Comparison of ENCODE assay signal across 23 mouse cellular contexts in genomic region chr13:26088727-26089126, GRCm38 (mm10).
"Had no signal": no experiment of that assay in that cellular context is flagged by ENCODE, and none has a peak within 500 bp of the region (broad histone marks: within the 10 kb centered on the region; RNA-seq: fewer than 3 reads in every experiment).

No protein-coding gene starts in this region.

- H3K4me2 ChIP-seq: heart, embryonic 12.5 days; hindbrain, embryonic 12.5 days; hindbrain, embryonic 14.5 days; intestine, embryonic 15.5 days; limb, embryonic 12.5 days had no signal

- H3K9ac ChIP-seq: heart, embryonic 12.5 days; hindbrain, embryonic 12.5 days; hindbrain, embryonic 14.5 days; intestine, embryonic 15.5 days; limb, embryonic 12.5 days had no signal

- H3K27me3 ChIP-seq: heart, embryonic 12.5 days; hindbrain, embryonic 12.5 days; intestine, embryonic 15.5 days; limb, embryonic 12.5 days had no signal

- DNase-seq: gastrocnemius, adult 2 months; gastrocnemius, postnatal 10 days; gastrocnemius, postnatal 25 days; heart, adult 18-20 months; heart, postnatal 10 days; heart, postnatal 4 days; kidney, adult 18-20 months; kidney, adult 8-10 months; kidney, postnatal 10 days; kidney, postnatal 25 days; kidney, postnatal 4 days had no signal

- H3K27ac ChIP-seq: gastrocnemius, adult 2 months; heart, embryonic 10.5 days; hindbrain, embryonic 10.5 days; hindbrain, embryonic 12.5 days; hindbrain, embryonic 14.5 days; intestine, embryonic 15.5 days; left cerebral cortex, adult 2 months; limb, embryonic 10.5 days; limb, embryonic 12.5 days had no signal

- ATAC-seq: hindbrain, embryonic 16.5 days; inflammation-experienced regulatory T-cells, adult 6 months; intestine, embryonic 15.5 days; intestine, postnatal 0 days had no signal

- H3K36me3 ChIP-seq: heart, embryonic 10.5 days; heart, embryonic 12.5 days; hindbrain, embryonic 10.5 days; hindbrain, embryonic 12.5 days; intestine, embryonic 15.5 days; limb, embryonic 10.5 days; limb, embryonic 12.5 days had no signal

- H3K4me3 ChIP-seq: gastrocnemius, adult 2 months; heart, embryonic 10.5 days; heart, embryonic 12.5 days; hindbrain, embryonic 10.5 days; hindbrain, embryonic 12.5 days; intestine, embryonic 15.5 days; left cerebral cortex, adult 2 months; limb, embryonic 10.5 days; limb, embryonic 12.5 days had no signal

- H3K4me1 ChIP-seq: heart, embryonic 10.5 days; heart, embryonic 12.5 days; hindbrain, embryonic 10.5 days; hindbrain, embryonic 12.5 days; intestine, embryonic 15.5 days; limb, embryonic 10.5 days had no signal

- H3K9me3 ChIP-seq: heart, embryonic 10.5 days; heart, embryonic 12.5 days; hindbrain, embryonic 10.5 days; hindbrain, embryonic 12.5 days; intestine, embryonic 15.5 days; limb, embryonic 10.5 days; limb, embryonic 12.5 days had no signal
